Comparison of ENCODE assay signal across 23 mouse cellular contexts in genomic region chr12:100254471-100254870, GRCm38 (mm10). TPM values are rescaled to one million over a fixed set of nuclear protein-coding genes. Genes with fewer than 3 reads are reported as not detected.
DNase-seq lines count a peak whose midpoint lies in the region; ATAC-seq and TF ChIP-seq lines count a peak whose summit lies in the region.
"Had no signal": no experiment of that assay in that cellular context is flagged by ENCODE, and none has a peak within 500 bp of the region (broad histone marks: within the 10 kb centered on the region; RNA-seq: fewer than 3 reads in every experiment).

No protein-coding gene starts in this region.

- WGBS in forebrain, embryonic 12.5 days: 79% methylated on average over 4 of the region's 4 CpGs
- 75% methylated on average over 4 of the region's 4 CpGs for WGBS in forebrain, embryonic 14.5 days

- H3K4me2 ChIP-seq in forebrain, embryonic 12.5 days: no peak overlapping the region
- no peak overlapping the region for H3K4me2 ChIP-seq in forebrain, embryonic 14.5 days (ENCODE audit: low read length)
- H3K4me2 ChIP-seq: embryonic facial prominence, embryonic 13.5 days; heart, embryonic 13.5 days; hindbrain, embryonic 15.5 days had no signal

- H3K4me1 ChIP-seq in forebrain, embryonic 12.5 days: peaks cover 6% of the 10 kb centered on the region; the same call in 1 of the 2 replicates
- no peaks in the 10 kb centered on the region for H3K4me1 ChIP-seq in forebrain, embryonic 14.5 days (ENCODE audit: control insufficient read depth, insufficient read depth, low read length)
- H3K4me1 ChIP-seq: embryonic facial prominence, embryonic 13.5 days; heart, embryonic 13.5 days; hindbrain, embryonic 15.5 days had no signal

- ATAC-seq in forebrain, embryonic 12.5 days (ENCODE audit: low FRiP score): 0 out of 2 replicates have a peak, but pooled peaks have one; percentile 17
- ATAC-seq in forebrain, embryonic 14.5 days: no peak
- peak; percentile 89 for ATAC-seq in frontal cortex, adult (ENCODE audit: low TSS enrichment)
- ATAC-seq: CD4-positive, CD25-positive, alpha-beta regulatory T cell, adult 4 months; intestine, embryonic 16.5 days had no signal

- no peak overlapping the region for H3K27ac ChIP-seq in forebrain, embryonic 12.5 days
- no peak overlapping the region for H3K27ac ChIP-seq in forebrain, embryonic 14.5 days (ENCODE audit: low read depth, low read length)
- peak overlapping the region; percentile 74 for H3K27ac ChIP-seq in left cerebral cortex, adult 2 months
- H3K27ac ChIP-seq: embryonic facial prominence, embryonic 13.5 days; gastrocnemius, adult 2 months; heart, embryonic 13.5 days; hindbrain, embryonic 15.5 days had no signal

- intact Hi-C loops in left cerebral cortex, adult 2 months (cut with DNase I): no loop called here

- no peak overlapping the region for H3K9ac ChIP-seq in forebrain, embryonic 12.5 days
- H3K9ac ChIP-seq in forebrain, embryonic 14.5 days (ENCODE audit: low read length): no peak overlapping the region
- H3K9ac ChIP-seq: embryonic facial prominence, embryonic 13.5 days; heart, embryonic 13.5 days; hindbrain, embryonic 15.5 days had no signal

- no peak for TF ChIP-seq CTCF in left cerebral cortex, adult 2 months (IDR thresholded peaks at IDR 0.05)

- no peaks in the 10 kb centered on the region for H3K27me3 ChIP-seq in forebrain, embryonic 12.5 days
- H3K27me3 ChIP-seq in forebrain, embryonic 14.5 days (replicated peaks; ENCODE audit: control insufficient read depth, insufficient read depth, low read length): no peaks in the 10 kb centered on the region
- H3K27me3 ChIP-seq: embryonic facial prominence, embryonic 13.5 days; heart, embryonic 13.5 days; hindbrain, embryonic 15.5 days had no signal

- no peaks in the 10 kb centered on the region for H3K36me3 ChIP-seq in forebrain, embryonic 12.5 days (replicated peaks)
- no peaks in the 10 kb centered on the region for H3K36me3 ChIP-seq in forebrain, embryonic 14.5 days (ENCODE audit: control insufficient read depth, insufficient read depth, low read length)
- H3K36me3 ChIP-seq: embryonic facial prominence, embryonic 13.5 days; G1E; heart, embryonic 13.5 days; hindbrain, embryonic 15.5 days had no signal

- no peak overlapping the region for H3K4me3 ChIP-seq in forebrain, embryonic 12.5 days (replicated peaks)
- H3K4me3 ChIP-seq in forebrain, embryonic 14.5 days (ENCODE audit: low read depth, low read length): no peak overlapping the region
- no peak overlapping the region for H3K4me3 ChIP-seq in left cerebral cortex, adult 2 months
- H3K4me3 ChIP-seq: embryonic facial prominence, embryonic 13.5 days; gastrocnemius, adult 2 months; heart, embryonic 13.5 days; hindbrain, embryonic 15.5 days had no signal

- DNase-seq in forebrain, embryonic 14.5 days (ENCODE audit: low spot score): no peak
- DNase-seq in frontal cortex, postnatal 10 days (ENCODE audit: low spot score in 2 of 2): no peak
- DNase-seq in left cerebral cortex, adult 2 months (ENCODE audit: extremely low spot score in 1 of 2, low spot score in 2 of 2): no peak
- no peak for DNase-seq in left cerebral cortex, adult 11 months (ENCODE audit: low spot score)
- peak; percentile 64 for DNase-seq in right cerebral cortex, postnatal 25 days
- no peak for DNase-seq in right cerebral cortex, adult 2 months (ENCODE audit: low spot score in 2 of 2)
- DNase-seq: adrenal gland, adult 8-10 months; adrenal gland, postnatal 36 days; B cell, adult 2 months; cerebellum, adult 11 months; cerebellum, adult 9-10 months; cerebellum, postnatal 25 days; gastrocnemius, adult 2 months; gastrocnemius, postnatal 25 days; heart, postnatal 36 days had no signal

- no peaks in the 10 kb centered on the region for H3K9me3 ChIP-seq in forebrain, embryonic 12.5 days
- H3K9me3 ChIP-seq in forebrain, embryonic 14.5 days (replicated peaks; ENCODE audit: control insufficient read depth, low read length): no peaks in the 10 kb centered on the region
- H3K9me3 ChIP-seq: embryonic facial prominence, embryonic 13.5 days; G1E; heart, embryonic 13.5 days; hindbrain, embryonic 15.5 days had no signal

RNA-seq across cellular contexts. Expression of gene Calm1, which starts 55.2 kb away (rescaled TPM):
- polyA plus RNA-seq in forebrain, embryonic 12.5 days (2016; fragmentation: Nextera tagmentation; extraction: Ambion mirVana): 1,646 and 1,801 TPM in 2 replicates
- 2,256 and 2,267 TPM in 2 replicates for polyA plus RNA-seq in forebrain, embryonic 14.5 days (2014; fragmentation: Nextera tagmentation; extraction: Ambion mirVana)
- 1,000 to 10,000 TPM; 2,238 to 2,247 TPM for total RNA-seq in left cerebral cortex, adult 2 months (2021)
